Mouse (Mus musculus): ENCODE results near the gene Rgs3. TPM values are rescaled to one million over a fixed set of nuclear protein-coding genes. Genes with fewer than 3 reads are reported as not detected.
A peak's percentile ranks its signal among the peaks of the same experiment; 100 is the strongest.

Rgs3 gene
- polyA plus RNA-seq, 1 experiment from 2014 or later = 62.2 TPM

GRCm38 (mm10) chr4:62629905-62630304 is 70.3 kb downstream of the Rgs3 start:
- WGBS = 20% methylated on average over 4 of the region's 4 CpGs

GRCm38 (mm10) chr4:62633243-62633642 is 73.6 kb downstream of the Rgs3 start:
- no peak for ATAC-seq (ENCODE audit: extremely low read depth, insufficient number of reproducible peaks, low FRiP score, low TSS enrichment)
- Histone ChIP-seq H3K4me2 (no peak overlapping the region), H3K27me3 (replicated peaks) (peaks cover 57% of the 10 kb centered on the region), H3K9me3 (no peaks in the 10 kb centered on the region), H3K36me3 (peaks cover 15% of the 10 kb centered on the region; the same call in 1 of the 2 replicates), H3K4me1 (peaks cover 69% of the 10 kb centered on the region), H3K27ac (replicated peaks) (no peak overlapping the region), H3K4me3 (no peak overlapping the region), H3K9ac (no peak overlapping the region)
- WGBS = 77% methylated on average over 4 of the region's 4 CpGs

More at GRCm38 (mm10) chr4:62629905-62630304, 70.3 kb downstream of the Rgs3 start:
- Histone ChIP-seq H3K4me2 (no peak overlapping the region), H3K9ac (peak overlapping the region; percentile 50), H3K9me3 (no peaks in the 10 kb centered on the region), H3K4me1 (peaks cover 82% of the 10 kb centered on the region), H3K36me3 (peaks cover 22% of the 10 kb centered on the region; the same call in 1 of the 2 replicates), H3K4me3 (no peak overlapping the region), H3K27ac (replicated peaks) (peak overlapping the region; percentile 59; the same call in 1 of the 2 replicates), H3K27me3 (replicated peaks) (peaks cover 60% of the 10 kb centered on the region)
- no peak for ATAC-seq (ENCODE audit: extremely low read depth, insufficient number of reproducible peaks, low FRiP score, low TSS enrichment)

GRCm38 (mm10) chr4:62634054-62634591 is 74.5 kb downstream of the Rgs3 start:
- Histone ChIP-seq H3K27me3 (replicated peaks) (peaks cover 55% of the 10 kb centered on the region), H3K36me3 (peaks cover 15% of the 10 kb centered on the region; the same call in 1 of the 2 replicates), H3K4me1 (peaks cover 67% of the 10 kb centered on the region), H3K4me2 (no peak overlapping the region), H3K9ac (peak overlapping the region; percentile 58), H3K9me3 (no peaks in the 10 kb centered on the region), H3K4me3 (no peak overlapping the region), H3K27ac (replicated peaks) (peak overlapping the region; percentile 65)
- WGBS = 16% methylated on average over 13 of the region's 13 CpGs
- peak; percentile 8; the same call in 1 of the 2 replicates for ATAC-seq (ENCODE audit: extremely low read depth, insufficient number of reproducible peaks, low FRiP score, low TSS enrichment)

GRCm38 (mm10) chr4:62634840-62635239 is 75.2 kb downstream of the Rgs3 start:
- Histone ChIP-seq H3K4me1 (peaks cover 64% of the 10 kb centered on the region), H3K4me3 (no peak overlapping the region), H3K27me3 (replicated peaks) (peaks cover 55% of the 10 kb centered on the region), H3K9ac (no peak overlapping the region), H3K9me3 (no peaks in the 10 kb centered on the region), H3K36me3 (peaks cover 18% of the 10 kb centered on the region; the same call in 1 of the 2 replicates), H3K4me2 (no peak overlapping the region), H3K27ac (replicated peaks) (peak overlapping the region; percentile 13; the same call in 1 of the 2 replicates)
- WGBS = 47% methylated on average over 2 of the region's 2 CpGs
- no peak for ATAC-seq (ENCODE audit: extremely low read depth, insufficient number of reproducible peaks, low FRiP score, low TSS enrichment)

GRCm38 (mm10) chr4:62636047-62636446 is 76.4 kb downstream of the Rgs3 start:
- Histone ChIP-seq H3K36me3 (peaks cover 18% of the 10 kb centered on the region; the same call in 1 of the 2 replicates), H3K4me1 (peaks cover 61% of the 10 kb centered on the region), H3K9me3 (no peaks in the 10 kb centered on the region), H3K9ac (no peak overlapping the region), H3K4me3 (no peak overlapping the region), H3K4me2 (no peak overlapping the region), H3K27ac (replicated peaks) (no peak overlapping the region; the same call in none of the 2 replicates), H3K27me3 (replicated peaks) (peaks cover 53% of the 10 kb centered on the region)
- 66% methylated on average over 6 of the region's 6 CpGs for WGBS
- no peak for ATAC-seq (ENCODE audit: extremely low read depth, insufficient number of reproducible peaks, low FRiP score, low TSS enrichment)

- no peak for ATAC-seq (ENCODE audit: extremely low read depth, insufficient number of reproducible peaks, low FRiP score, low TSS enrichment)
- peak overlapping the region; percentile 45 for H3K27ac ChIP-seq (replicated peaks)
- no peak overlapping the region for H3K4me2 ChIP-seq
Observed at GRCm38 (mm10) chr4:62637856-62638604, 78.4 kb downstream of the Rgs3 start.

GRCm38 (mm10) chr4:62640496-62641229 is 81.0 kb downstream of the Rgs3 start:
- Histone ChIP-seq H3K27me3 (replicated peaks) (peaks cover 52% of the 10 kb centered on the region), H3K9me3 (no peaks in the 10 kb centered on the region), H3K36me3 (peaks cover 14% of the 10 kb centered on the region), H3K4me3 (no peak overlapping the region), H3K9ac (peak overlapping the region; percentile 50; the same call in 1 of the 2 replicates), H3K4me2 (no peak overlapping the region), H3K4me1 (peaks cover 79% of the 10 kb centered on the region), H3K27ac (replicated peaks) (peak overlapping the region; percentile 91)
- WGBS = 56% methylated on average over 15 of the region's 15 CpGs
- no peak for ATAC-seq (ENCODE audit: extremely low read depth, insufficient number of reproducible peaks, low FRiP score, low TSS enrichment)

More at GRCm38 (mm10) chr4:62637856-62638604, 78.4 kb downstream of the Rgs3 start:
- H3K4me3 ChIP-seq = no peak overlapping the region
- peaks cover 12% of the 10 kb centered on the region; the same call in 1 of the 2 replicates for H3K36me3 ChIP-seq
- H3K4me1 ChIP-seq = peaks cover 78% of the 10 kb centered on the region
- no peak overlapping the region for H3K9ac ChIP-seq
- H3K9me3 ChIP-seq = no peaks in the 10 kb centered on the region
- peaks cover 55% of the 10 kb centered on the region for H3K27me3 ChIP-seq (replicated peaks)
- 68% methylated on average over 4 of the region's 4 CpGs for WGBS

GRCm38 (mm10) chr4:62641230-62641589 is 81.6 kb downstream of the Rgs3 start:
- Histone ChIP-seq H3K36me3 (peaks cover 17% of the 10 kb centered on the region), H3K9ac (peak overlapping the region; percentile 50; the same call in 1 of the 2 replicates), H3K4me1 (peaks cover 79% of the 10 kb centered on the region), H3K27ac (replicated peaks) (peak overlapping the region; percentile 91), H3K9me3 (no peaks in the 10 kb centered on the region), H3K27me3 (replicated peaks) (peaks cover 51% of the 10 kb centered on the region), H3K4me3 (no peak overlapping the region), H3K4me2 (no peak overlapping the region)
- WGBS = 26% methylated on average over 11 of the region's 11 CpGs
- peak; percentile 52 for ATAC-seq (ENCODE audit: extremely low read depth, insufficient number of reproducible peaks, low FRiP score, low TSS enrichment)

- Histone ChIP-seq H3K36me3 (peaks cover 17% of the 10 kb centered on the region), H3K4me1 (peaks cover 80% of the 10 kb centered on the region), H3K9ac (peak overlapping the region; percentile 50), H3K27ac (replicated peaks) (peak overlapping the region; percentile 91), H3K4me2 (no peak overlapping the region), H3K27me3 (replicated peaks) (peaks cover 50% of the 10 kb centered on the region), H3K9me3 (no peaks in the 10 kb centered on the region), H3K4me3 (no peak overlapping the region)
- ATAC-seq (ENCODE audit: extremely low read depth, insufficient number of reproducible peaks, low FRiP score, low TSS enrichment) = no peak
- WGBS = 58% methylated on average over 3 of the region's 3 CpGs
Observed at GRCm38 (mm10) chr4:62641656-62642055, 82.0 kb downstream of the Rgs3 start.

GRCm38 (mm10) chr4:62643401-62643800 is 83.8 kb downstream of the Rgs3 start:
- Histone ChIP-seq H3K36me3 (peaks cover 17% of the 10 kb centered on the region), H3K9me3 (no peaks in the 10 kb centered on the region), H3K27ac (replicated peaks) (peak overlapping the region; percentile 56), H3K4me1 (peaks cover 77% of the 10 kb centered on the region), H3K27me3 (replicated peaks) (peaks cover 54% of the 10 kb centered on the region), H3K4me3 (no peak overlapping the region), H3K4me2 (no peak overlapping the region), H3K9ac (0 out of 2 replicates have a peak overlapping the region, but pooled peaks have one; percentile 25)
- 64% methylated on average over 8 of the region's 8 CpGs for WGBS
- ATAC-seq (ENCODE audit: extremely low read depth, insufficient number of reproducible peaks, low FRiP score, low TSS enrichment) = no peak
